Mouse (Mus musculus) T-helper 1 cell (primary cell): ENCODE measurements at regions not wholly inside any gene's neighbourhood (a gene's known extent, or its start where the extent isn't known, plus 50 kb on each side); places are given as distances from the start of the nearest gene placed in this dataset.

Experiments
- in situ Hi-C: fragments of 300-600 bp; cut with MboI, MseI; formaldehyde crosslinking; loops from one replicate; pipeline ENCODE4 v1.15.1; 2025; ENCODE audit warnings: high pct_unique_total_duplicates

DNA sequence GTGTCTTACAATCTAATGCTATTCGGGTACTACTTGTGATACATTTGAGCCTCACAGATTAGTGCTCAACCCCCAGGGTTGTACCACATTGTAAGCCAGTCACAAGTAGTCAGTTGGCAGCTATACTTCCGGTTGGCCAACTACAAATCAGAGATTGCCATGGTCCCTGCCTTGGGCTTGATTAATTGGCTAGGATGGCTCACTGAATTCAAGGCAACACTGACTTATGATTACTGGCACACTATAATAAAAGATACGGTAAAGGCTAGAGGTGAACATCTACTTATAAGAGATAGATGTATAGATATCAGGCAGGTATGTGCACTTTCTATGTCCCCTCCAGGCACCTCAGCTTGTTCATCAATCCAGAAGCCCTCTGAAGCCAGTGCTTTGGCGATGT, 325.4 kb upstream of the Pard3b start:
- in situ Hi-C loops = no loop called here

GRCm38 (mm10) chr1:61316261-61316660, 322.4 kb upstream of the Pard3b start:
- in situ Hi-C loops = no loop called here

DNA sequence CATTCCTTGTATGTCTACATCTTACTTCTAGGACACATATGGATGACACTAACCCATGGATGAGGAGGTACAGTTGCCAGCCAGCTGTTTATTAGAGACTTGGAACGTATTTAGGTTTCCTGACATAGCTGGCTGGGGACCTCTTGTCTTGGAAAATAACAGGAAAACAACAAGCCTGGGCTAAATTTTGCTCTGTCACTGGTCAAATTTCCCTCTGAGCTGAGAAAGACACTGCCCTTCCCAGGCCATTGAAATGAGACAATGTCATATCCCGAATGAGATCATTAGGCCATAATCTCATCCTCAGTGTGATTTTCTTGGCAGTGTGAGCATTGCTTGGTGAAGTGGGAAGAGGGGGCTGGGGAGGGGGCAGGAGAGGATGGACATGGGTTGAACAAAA, 321.9 kb upstream of the Pard3b start:
- in situ Hi-C loops = no loop called here

GRCm38 (mm10) chr1:61318042-61318441, 320.6 kb upstream of the Pard3b start:
- in situ Hi-C loops = no loop called here

- in situ Hi-C loops = no loop called here
Measured at GRCm38 (mm10) chr1:61321513-61322145, 317.0 kb upstream of the Pard3b start.

DNA sequence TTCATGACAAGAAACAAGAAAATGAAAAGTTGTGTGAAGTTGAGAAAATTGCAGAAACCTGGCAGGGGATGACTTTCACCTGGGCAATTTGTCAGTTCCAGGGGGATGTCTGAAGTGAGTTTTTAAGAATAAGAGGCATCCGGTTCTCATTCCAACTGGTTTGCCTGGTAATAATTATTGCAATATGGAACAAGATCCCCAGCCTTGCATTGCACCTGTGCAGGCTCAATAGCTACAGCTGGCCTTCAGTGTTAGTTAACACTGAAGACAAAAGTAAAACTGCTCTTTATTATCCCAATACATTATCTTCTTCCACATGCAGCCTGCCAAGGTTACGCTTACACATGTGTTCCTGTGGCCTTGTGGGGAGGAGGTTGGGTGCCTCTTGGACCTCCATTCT, 307.2 kb upstream of the Pard3b start:
- in situ Hi-C loops = no loop called here

GRCm38 (mm10) chr1:61331906-61332305, 306.7 kb upstream of the Pard3b start:
- in situ Hi-C loops = no loop called here

DNA sequence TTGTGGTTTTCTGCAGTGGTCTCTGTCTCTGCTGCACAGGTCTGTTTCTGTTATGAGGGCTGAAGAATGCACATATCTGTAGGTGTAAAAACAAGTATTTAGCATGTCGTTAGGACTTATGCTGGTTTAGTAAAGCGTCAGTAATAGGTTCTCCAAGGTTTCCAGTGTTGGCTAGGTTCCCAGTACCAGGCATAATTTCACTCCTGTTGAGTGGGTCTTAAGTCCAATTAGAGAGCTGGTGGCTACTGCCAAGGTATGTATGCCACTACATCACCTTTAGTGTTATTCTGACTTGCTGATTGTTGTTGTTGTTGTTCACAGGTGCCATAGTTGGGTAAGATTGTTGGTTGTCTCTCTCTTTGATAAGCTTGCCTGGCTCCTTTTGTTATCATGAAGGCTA, 302.3 kb upstream of the Pard3b start:
- in situ Hi-C loops = no loop called here

- in situ Hi-C loops = no loop called here
Measured at GRCm38 (mm10) chr1:61352921-61353320, 285.7 kb upstream of the Pard3b start.

- in situ Hi-C loops = no loop called here
Measured at GRCm38 (mm10) chr1:61353481-61353880, 285.1 kb upstream of the Pard3b start.

GRCm38 (mm10) chr1:61355241-61355640, 283.4 kb upstream of the Pard3b start:
- in situ Hi-C loops = no loop called here

- in situ Hi-C loops = no loop called here
Measured at GRCm38 (mm10) chr1:61359011-61359930, 279.4 kb upstream of the Pard3b start.

GRCm38 (mm10) chr1:61372581-61372980, 266.0 kb upstream of the Pard3b start:
- in situ Hi-C loops = no loop called here

GRCm38 (mm10) chr1:61373661-61374491, 264.7 kb upstream of the Pard3b start:
- in situ Hi-C loops = no loop called here

- in situ Hi-C loops = loop anchor here (5.0 kb wide), 2 partner anchors 239 to 396 kb away; no protein-coding TSS in a partner anchor
Measured at GRCm38 (mm10) chr1:61376417-61376816, 262.2 kb upstream of the Pard3b start.

DNA sequence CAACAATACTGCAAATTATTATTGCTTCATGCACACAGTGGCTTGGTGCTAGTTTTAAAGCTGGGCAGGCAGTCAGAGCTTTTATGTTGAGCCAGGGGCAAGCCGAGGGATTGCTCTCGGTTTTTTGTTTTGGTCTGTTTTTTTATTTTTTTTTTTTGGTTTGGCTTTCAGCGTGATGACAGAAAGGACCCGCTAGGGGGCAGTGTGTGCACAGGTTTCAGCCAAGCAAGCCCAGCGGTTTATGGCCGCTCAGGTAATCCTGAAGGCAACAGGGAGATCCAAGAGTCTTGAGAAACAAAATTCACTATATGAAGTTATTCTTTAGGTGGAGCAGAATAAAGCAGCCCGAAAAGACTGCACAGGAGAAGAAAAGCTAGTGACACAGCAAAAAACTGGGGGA, 261.6 kb upstream of the Pard3b start:
- in situ Hi-C loops = loop anchor here (5.0 kb wide), 2 partner anchors 240 to 395 kb away; no protein-coding TSS in a partner anchor

- in situ Hi-C loops = loop anchor here (5.0 kb wide), 2 partner anchors 241 to 394 kb away; no protein-coding TSS in a partner anchor
Measured at GRCm38 (mm10) chr1:61378240-61378639, 260.4 kb upstream of the Pard3b start.

GRCm38 (mm10) chr1:61379771-61380517, 258.7 kb upstream of the Pard3b start:
- in situ Hi-C loops = loop anchor here (5.0 kb wide), 2 partner anchors 243 to 392 kb away; no protein-coding TSS in a partner anchor

DNA sequence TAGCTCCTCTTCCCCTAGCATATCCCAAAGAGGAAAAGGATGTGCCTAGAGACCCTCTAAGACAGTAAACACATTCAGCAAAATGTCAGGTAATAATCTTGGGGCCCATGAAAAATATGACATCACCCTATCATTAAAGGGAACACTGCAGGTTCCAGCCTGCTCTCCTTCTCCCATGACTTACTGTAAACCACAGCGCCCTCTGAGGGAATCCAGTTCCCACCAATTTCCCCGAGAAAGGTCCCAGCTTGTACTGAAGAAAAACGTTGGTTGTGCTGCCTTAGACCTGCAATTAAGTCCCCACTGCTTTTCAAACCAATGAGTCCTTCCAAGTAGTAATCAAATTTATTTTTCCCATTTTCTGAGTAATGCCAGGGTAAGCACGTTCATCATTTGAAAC, 251.0 kb upstream of the Pard3b start:
- in situ Hi-C loops = no loop called here

- in situ Hi-C loops = no loop called here
Measured at GRCm38 (mm10) chr1:61397796-61398195, 240.8 kb upstream of the Pard3b start.

- in situ Hi-C loops = loop anchor here (5.0 kb wide), 1 partner anchor 1605 kb away; no protein-coding TSS in a partner anchor
Measured at GRCm38 (mm10) chr1:61402339-61402738, 236.3 kb upstream of the Pard3b start.
